Mouse (Mus musculus) neutrophil, adult 59 days (primary cell): ENCODE data around the gene Tcea2. TPM values are rescaled to one million over a fixed set of nuclear protein-coding genes. Genes with fewer than 3 reads are reported as not detected.

Experiments used
- total RNA-seq, 2 experiments: library from RNA; stranded (reverse); gene quantifications; 1 replicate in 1 of 2; 2 replicates in 1 of 2; pipeline ENCODE4 v1.2.4; 2023

The Tcea2 gene
- 10 to 100 TPM; 10.6 to 17.1 TPM for total RNA-seq

DNA sequence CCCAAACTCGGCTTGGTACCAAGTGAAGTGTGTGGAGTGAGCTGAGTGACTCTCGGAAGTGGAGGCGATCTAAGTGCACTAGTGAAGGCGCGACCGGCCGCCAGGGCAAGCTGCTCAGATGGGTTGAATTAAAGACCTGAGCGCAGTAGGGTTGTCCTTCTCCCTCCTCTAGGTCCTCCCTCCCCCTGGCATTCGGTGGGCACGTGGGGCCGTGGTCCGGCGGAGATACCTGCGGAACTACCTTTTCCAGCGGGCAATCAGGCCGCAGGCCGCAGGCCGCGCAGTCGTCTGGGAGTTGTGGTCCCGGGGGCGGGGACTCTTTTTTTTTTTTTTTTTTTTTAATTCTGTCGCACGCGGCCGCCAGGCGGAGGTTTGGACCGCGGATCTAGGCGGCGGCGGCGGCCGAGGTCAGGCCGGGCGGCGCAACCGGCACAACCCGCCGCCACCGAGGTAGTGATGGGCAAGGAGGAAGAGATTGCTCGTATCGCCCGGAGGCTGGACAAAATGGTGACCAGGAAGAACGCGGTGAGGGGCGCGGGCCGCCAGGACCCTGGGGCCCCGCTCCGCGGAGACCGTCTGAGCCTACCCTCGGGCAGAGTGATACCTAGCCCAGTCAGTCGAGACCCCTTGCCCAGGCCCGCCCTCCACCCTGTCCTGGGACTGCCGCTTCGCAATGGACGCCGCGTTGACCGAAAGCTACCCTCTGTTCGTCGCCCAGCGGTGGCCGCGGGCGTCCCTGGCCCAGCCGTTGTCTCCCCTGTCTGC lies at the start of gene Tcea2:
Gene Tcea2, plus strand, starts transcription at position 360 of the 765 bp plus-strand sequence.

DNA sequence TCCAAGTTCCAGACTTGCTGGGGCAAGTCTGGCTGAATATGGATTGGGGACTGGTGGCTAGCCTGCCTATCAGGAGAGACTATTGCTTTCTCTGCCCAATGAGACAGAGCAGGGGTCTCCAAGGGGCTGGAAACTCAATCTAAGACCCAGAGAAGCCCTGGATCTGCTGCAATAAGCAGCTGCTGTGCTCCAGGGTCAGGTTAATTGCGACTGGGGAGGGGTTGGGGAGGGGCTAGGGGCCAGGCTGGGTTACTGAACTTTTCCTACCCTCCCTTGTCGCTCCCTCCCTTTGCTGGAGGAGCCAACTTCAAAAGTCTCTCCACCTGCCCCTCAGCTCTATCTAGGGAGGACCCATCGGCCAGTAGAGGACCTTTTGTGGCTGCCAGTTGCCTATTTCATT lies 23.4 kb upstream of the Tcea2 start, which contains the start of gene Gm29797:
Gene Gm29797, plus strand, starts transcription at position 301 of the 400 bp plus-strand sequence.

DNA sequence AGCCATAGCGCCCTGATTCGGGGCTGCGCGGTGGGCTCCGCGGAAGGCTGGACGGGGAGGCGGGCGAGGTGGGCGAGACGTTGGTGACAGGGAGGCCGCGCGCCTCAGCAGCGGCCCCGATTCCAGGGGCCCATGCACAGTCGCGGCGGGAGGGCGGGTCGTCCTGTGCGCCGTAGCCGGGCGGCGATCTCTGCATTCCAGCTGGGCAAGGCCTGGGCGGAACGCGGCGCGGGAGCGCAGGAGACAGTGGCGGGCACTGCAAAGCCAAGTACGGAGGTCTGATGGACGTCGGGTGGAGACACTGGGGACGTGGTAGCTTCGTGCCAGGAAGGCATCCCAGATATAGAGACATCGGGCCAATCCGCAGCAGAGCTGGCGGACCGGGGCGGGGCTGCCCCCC lies 8.8 kb upstream of the Tcea2 start, which contains the start of gene Sox18:
Gene Sox18, minus strand, starts transcription at position 315 of the 400 bp plus-strand sequence.

DNA sequence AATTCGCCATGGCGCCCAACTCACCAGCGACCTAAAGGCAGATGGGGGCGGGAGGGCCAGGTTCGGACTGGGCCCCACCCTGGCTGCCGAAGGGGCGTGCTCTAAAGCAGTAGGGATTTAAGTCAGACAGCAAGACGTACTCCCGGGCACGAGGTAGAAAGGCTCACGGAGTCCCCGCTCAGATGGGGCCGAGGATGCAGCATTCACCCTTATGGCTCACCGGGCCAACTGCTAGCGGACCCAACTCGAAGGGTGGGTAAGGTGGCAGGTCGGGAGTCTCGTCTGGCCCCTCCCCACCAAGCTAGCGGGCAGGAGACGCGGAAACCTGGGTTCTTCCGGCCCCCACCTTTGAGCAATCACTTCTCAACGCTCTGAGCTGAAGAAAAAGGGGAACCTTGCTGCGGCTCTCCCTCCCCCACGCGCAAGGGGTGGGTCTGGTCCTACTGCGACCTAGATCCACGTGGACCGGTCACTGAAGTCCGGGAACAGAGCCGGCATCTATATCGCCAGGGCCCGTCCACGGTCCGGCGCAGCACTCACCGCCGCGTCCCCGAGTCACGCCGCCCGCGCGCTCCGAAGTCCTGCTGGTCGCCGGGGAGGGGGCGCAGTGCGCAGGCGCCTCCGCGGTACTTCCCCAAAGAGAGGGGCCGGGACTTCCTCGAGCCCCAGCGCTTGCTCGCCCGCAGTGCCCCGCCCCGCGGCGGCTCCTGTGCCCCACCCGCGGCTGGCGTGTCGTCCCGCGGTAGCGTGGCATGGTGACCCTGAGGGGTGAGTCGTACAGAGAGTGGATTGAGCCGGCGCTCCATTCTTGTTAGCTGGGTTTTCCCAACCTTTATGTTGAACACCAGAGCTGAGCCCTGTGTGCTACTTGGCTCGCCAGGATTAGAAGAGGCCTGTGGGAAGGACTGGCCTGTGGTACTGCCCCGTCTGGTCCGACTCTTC lies 13.5 kb downstream of the Tcea2 start, which contains the start of gene Rgs19:
Gene Rgs19, minus strand, starts transcription at position 639 of the 942 bp plus-strand sequence.

DNA sequence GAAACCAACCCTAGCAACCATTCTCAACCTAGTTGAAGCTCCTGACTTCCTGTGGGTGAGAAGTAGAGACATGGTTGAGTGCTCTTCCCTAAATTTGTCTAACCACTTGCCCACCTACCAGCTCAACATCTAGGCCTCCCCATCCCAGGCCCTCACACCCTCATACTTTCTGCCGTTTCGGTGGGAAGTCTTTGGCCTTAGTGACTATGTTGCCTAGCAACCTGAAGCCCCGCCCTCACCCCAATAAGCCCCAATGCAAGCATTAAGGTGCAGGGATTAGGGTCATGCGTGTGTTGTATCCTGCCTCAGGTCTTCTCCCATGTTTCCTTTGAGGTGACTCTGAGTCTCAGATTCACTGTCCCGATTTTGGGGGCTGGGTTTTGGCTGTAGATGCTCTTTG lies 18.1 kb downstream of the Tcea2 start, which contains the start of gene Lkaaear1:
Gene Lkaaear1, minus strand, starts transcription at position 202 of the 400 bp plus-strand sequence.

DNA sequence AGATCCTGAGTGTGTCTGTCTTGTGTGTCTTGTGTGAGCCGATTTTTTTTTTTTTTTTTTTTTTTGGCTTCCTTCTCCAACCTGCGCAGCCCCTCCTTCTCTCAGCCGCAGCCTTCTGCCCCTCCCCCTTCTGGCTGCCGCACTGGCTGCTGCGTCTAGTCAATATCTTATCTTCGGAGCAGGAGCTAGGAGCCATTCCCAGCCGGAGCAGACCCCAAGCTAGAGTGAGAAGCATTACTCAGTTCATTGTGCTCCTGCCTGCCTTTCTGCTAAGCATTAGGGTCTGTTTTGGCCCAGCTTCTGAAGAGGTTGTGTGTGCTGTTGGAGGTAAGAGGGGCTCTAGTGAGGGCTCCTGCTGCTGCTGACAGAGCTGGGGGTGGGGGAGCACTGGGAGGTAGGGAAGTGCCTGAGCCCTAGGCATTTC lies 34.8 kb downstream of the Tcea2 start, which contains the start of gene Oprl1:
Gene Oprl1, plus strand, starts transcription at position 114 of the 424 bp plus-strand sequence.

Other genes with a start within 250 kb of the Tcea2 start
- 1 to 10 TPM in 1 of 2 experiments, under 1 TPM in 1; 0.95 to 1.6 TPM for gene Zbtb46, start 220.9 kb upstream of the Tcea2 start, total RNA-seq
- not detected for gene Abhd16b, start 187.1 kb upstream of the Tcea2 start, total RNA-seq
- 10 to 100 TPM; 58.9 to 61.2 TPM for gene Tpd52l2, start 183.2 kb upstream of the Tcea2 start, total RNA-seq
- gene Dnajc5, start 159.8 kb upstream of the Tcea2 start, total RNA-seq = 100 to 1,000 TPM; 114 to 122 TPM
- gene Uckl1, start 95.4 kb upstream of the Tcea2 start, total RNA-seq = 100 to 1,000 TPM; 106 to 137 TPM
- gene Prpf6, start 88.4 kb upstream of the Tcea2 start, total RNA-seq = 10 to 100 TPM; 35.5 to 39.2 TPM
- 10 to 100 TPM; 12.1 to 16.1 TPM for gene Zfp512b, start 87.5 kb upstream of the Tcea2 start, total RNA-seq
- 10 to 100 TPM in 1 of 2 experiments, 1 to 10 TPM in 1; 9.6 to 10.1 TPM for gene Samd10, start 81.1 kb upstream of the Tcea2 start, total RNA-seq
- gene Gm29797, start 23.3 kb upstream of the Tcea2 start, total RNA-seq = under 1 TPM in 1 of 2 experiments, not detected in 1; 0.53 TPM
- under 1 TPM; 0.22 to 0.62 TPM for gene Sox18, start 8.7 kb upstream of the Tcea2 start, total RNA-seq
- 100 to 1,000 TPM; 308 to 314 TPM for gene Rgs19, start 13.7 kb downstream of the Tcea2 start, total RNA-seq
- not detected for gene Lkaaear1, start 18.1 kb downstream of the Tcea2 start, total RNA-seq
- gene Oprl1, start 34.7 kb downstream of the Tcea2 start, total RNA-seq = under 1 TPM in 1 of 2 experiments, not detected in 1; 0.49 TPM
- gene Myt1, start 83.0 kb downstream of the Tcea2 start, total RNA-seq = not detected
- 10 to 100 TPM; 30.4 to 32.7 TPM for gene Pcmtd2, start 157.5 kb downstream of the Tcea2 start, total RNA-seq
- gene Polr3k, start 184.0 kb downstream of the Tcea2 start, total RNA-seq = 10 to 100 TPM in 1 of 2 experiments, 1 to 10 TPM in 1; 7.6 to 10.9 TPM